Mouse (Mus musculus) forebrain, embryonic 10.5 days (tissue): ENCODE results near the gene Sacs. TPM values are rescaled to one million over a fixed set of nuclear protein-coding genes. Genes with fewer than 3 reads are reported as not detected.
A peak's percentile ranks its signal among the peaks of the same experiment; 100 is the strongest.

Source experiments
- DNase-seq: peaks from one replicate; pipeline ENCODE4 v3.0.0-alpha.2; 2017; ENCODE audit warnings: low spot score; ENCODE audit errors: extremely low spot score
- H3K27ac ChIP-seq: fragments of 300-500 bp; sonication (generic); 2 replicates; pipeline ENCODE4 v1.5.1; 2016; ENCODE audit warnings: mild to moderate bottlenecking
- H3K27me3 ChIP-seq: fragments of 300-500 bp; sonication (generic); 2 replicates; pipeline ENCODE4 v1.6.1; 2016; ENCODE audit warnings: mild to moderate bottlenecking; ENCODE audit not compliant: poor library complexity, severe bottlenecking
- H3K36me3 ChIP-seq: fragments of 300-500 bp; sonication (generic); replicated peaks from 2 replicates; pipeline ENCODE4 v1.6.1; 2016; ENCODE audit warnings: mild to moderate bottlenecking, moderate library complexity
- H3K4me1 ChIP-seq: fragments of 300-500 bp; sonication (generic); 2 replicates; pipeline ENCODE4 v1.6.1; 2016
- H3K4me3 ChIP-seq: fragments of 300-500 bp; sonication (generic); 2 replicates; pipeline ENCODE4 v1.5.1; 2016; ENCODE audit warnings: mild to moderate bottlenecking, moderate library complexity
- H3K9me3 ChIP-seq: fragments of 300-500 bp; sonication (generic); 2 replicates; pipeline ENCODE4 v1.6.1; 2016; ENCODE audit warnings: mild to moderate bottlenecking, moderate library complexity
- WGBS: fragments of 180-500 bp; shearing (Covaris S2); methylation state at CpG from one replicate; pipeline ENCODE4 v1.1.7; 2016; 5-methylcytosine and 5-hydroxymethylcytosine counted together
- polyA plus RNA-seq: library from polyadenylated mRNA; unstranded; fragments of >200 nt; fragmentation: Nextera tagmentation; extraction: Ambion mirVana; gene quantifications from 2 replicates; pipeline ENCODE4 v1.2.1, GENCODE M21; 2016

Sacs gene
- polyA plus RNA-seq, 1 experiment from 2014 or later: 3.4 TPM

- Histone ChIP-seq H3K27ac (no peak overlapping the region), H3K4me3 (no peak overlapping the region), H3K4me1 (no peaks in the 10 kb centered on the region), H3K9me3 (no peaks in the 10 kb centered on the region), H3K27me3 (no peaks in the 10 kb centered on the region), H3K36me3 (no peaks in the 10 kb centered on the region)
- DNase-seq: no peak
- WGBS: 87% methylated on average over 5 of the region's 5 CpGs
Observed at GRCm38 (mm10) chr14:61229763-61230162, 91.5 kb downstream of the Sacs start.

DNA sequence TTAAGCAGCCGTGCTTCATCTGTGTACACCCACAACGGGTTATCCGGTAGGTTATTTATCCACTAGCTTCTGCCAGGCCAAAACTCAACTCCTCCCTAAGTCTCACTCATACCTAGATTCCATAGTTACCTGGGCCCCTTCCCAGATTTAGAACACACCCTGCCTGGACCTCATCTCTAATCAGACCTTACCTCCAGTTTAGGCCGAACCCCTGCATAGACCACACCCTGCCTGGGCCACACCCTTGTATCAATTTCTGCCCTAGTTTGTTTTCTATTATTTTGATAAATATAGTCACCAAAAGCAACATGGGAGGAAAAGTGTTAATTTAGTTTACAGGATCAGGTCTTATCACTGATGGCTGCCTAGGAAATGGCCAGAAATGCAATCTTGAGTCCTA is 91.9 kb downstream of the Sacs start:
- WGBS: 94% methylated on average over 4 of the region's 4 CpGs
- H3K27ac ChIP-seq: no peak overlapping the region

DNA sequence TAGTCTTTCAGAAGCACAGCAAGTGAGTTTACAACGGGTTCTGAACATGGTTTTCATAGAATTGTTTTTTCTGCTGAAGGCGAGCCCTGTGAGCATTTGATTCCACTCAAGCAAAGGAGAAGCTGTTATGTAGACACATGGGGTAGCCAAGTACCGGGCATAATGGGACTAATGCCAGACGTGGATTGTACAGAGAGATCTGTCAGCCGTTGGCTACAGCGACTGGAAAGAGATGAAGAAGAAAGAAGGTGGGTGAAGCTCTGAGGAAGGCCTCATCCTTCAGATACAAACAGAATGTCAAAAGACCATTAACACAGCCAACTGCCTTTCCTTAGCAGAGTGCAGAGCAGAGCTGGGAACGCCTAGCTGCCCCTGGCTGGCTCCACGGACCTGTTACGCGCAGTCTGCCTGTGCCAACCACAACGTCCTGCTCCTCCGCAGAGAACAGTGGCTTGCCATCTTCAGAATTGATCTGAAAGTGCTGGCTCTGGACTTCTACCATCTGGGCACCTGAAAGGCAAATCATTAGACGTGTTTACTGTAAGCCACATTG is 93.8 kb downstream of the Sacs start:
- Histone ChIP-seq H3K27ac (no peak overlapping the region), H3K4me1 (no peaks in the 10 kb centered on the region), H3K9me3 (no peaks in the 10 kb centered on the region), H3K27me3 (no peaks in the 10 kb centered on the region), H3K4me3 (no peak overlapping the region), H3K36me3 (no peaks in the 10 kb centered on the region)
- 92% methylated on average over 13 of the region's 13 CpGs for WGBS
- DNase-seq: no peak

More for the DNA sequence above, 91.9 kb downstream of the Sacs start:
- Histone ChIP-seq H3K27me3 (no peaks in the 10 kb centered on the region), H3K4me1 (no peaks in the 10 kb centered on the region), H3K36me3 (no peaks in the 10 kb centered on the region), H3K9me3 (no peaks in the 10 kb centered on the region), H3K4me3 (no peak overlapping the region)
- no peak for DNase-seq

DNA sequence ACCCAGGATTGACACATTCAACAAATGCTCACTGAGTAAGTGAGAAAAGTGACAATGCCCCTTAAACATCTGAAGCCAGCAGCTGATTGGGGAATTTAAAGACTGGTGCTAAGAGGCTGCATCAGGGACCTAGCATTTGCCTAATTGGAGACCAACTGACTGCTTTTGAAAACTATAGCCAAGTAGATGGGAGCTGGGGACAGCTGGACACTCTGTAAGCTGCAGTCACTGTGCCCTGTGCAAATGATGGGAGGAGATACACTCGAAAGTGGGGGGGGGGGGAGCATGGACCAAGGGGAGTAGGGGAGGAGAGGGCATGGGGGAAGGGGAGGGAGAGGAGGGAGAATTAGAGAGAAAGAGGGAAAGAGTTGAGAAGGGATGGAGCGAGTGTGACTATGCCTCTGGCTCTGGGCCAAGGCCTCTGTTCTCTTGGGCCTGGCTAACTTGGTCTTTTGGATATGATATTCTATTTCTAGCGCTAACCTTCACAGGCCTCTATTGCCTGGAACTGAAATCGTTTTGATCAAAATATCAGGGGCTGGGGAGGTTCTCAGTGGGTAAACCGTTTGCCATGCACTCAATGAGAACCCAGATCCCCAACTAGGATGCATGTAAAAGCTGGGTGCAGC is 97.7 kb downstream of the Sacs start:
- Histone ChIP-seq H3K36me3 (no peaks in the 10 kb centered on the region), H3K4me3 (no peak overlapping the region), H3K27me3 (no peaks in the 10 kb centered on the region), H3K4me1 (no peaks in the 10 kb centered on the region), H3K27ac (0 out of 2 replicates have a peak overlapping the region, but pooled peaks have one; percentile 35), H3K9me3 (no peaks in the 10 kb centered on the region)
- WGBS: 74% methylated on average over 5 of the region's 5 CpGs
- DNase-seq: no peak

GRCm38 (mm10) chr14:61237101-61237654 is 98.9 kb downstream of the Sacs start:
- no peak overlapping the region for H3K4me3 ChIP-seq
- H3K27me3 ChIP-seq: no peaks in the 10 kb centered on the region
- 53% methylated on average over 4 of the region's 4 CpGs for WGBS
- H3K27ac ChIP-seq: no peak overlapping the region
- no peak for DNase-seq
- H3K9me3 ChIP-seq: no peaks in the 10 kb centered on the region
- no peaks in the 10 kb centered on the region for H3K4me1 ChIP-seq
- H3K36me3 ChIP-seq: no peaks in the 10 kb centered on the region

GRCm38 (mm10) chr14:61238751-61239150 is 100.5 kb downstream of the Sacs start:
- no peak overlapping the region for H3K27ac ChIP-seq
- DNase-seq: no peak
- WGBS: 82% methylated on average over 9 of the region's 9 CpGs
- H3K4me3 ChIP-seq: no peak overlapping the region
- no peaks in the 10 kb centered on the region for H3K36me3 ChIP-seq
- H3K27me3 ChIP-seq: no peaks in the 10 kb centered on the region
- no peaks in the 10 kb centered on the region for H3K4me1 ChIP-seq
- H3K9me3 ChIP-seq: no peaks in the 10 kb centered on the region

DNA sequence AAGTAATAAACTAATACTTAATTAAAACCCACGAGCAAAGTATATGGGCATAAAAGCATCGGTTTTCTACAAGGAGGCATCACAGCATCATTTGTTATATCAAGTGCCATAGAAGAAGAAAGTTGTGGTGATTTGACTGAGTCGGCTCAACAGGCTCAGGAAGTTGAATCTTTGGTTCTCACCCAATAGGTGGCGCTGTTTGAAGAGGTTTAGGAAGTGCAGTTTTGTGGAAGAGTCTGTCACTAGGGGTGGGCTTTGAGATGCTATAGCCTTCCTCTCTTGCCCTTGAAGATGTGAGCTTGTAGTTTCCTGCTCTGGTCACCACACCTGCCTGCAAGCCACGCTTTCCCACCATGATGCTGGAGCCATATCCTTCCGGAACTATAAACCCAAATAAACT is 104.4 kb downstream of the Sacs start:
- H3K4me1 ChIP-seq: no peaks in the 10 kb centered on the region
- no peaks in the 10 kb centered on the region for H3K27me3 ChIP-seq
- no peak overlapping the region for H3K4me3 ChIP-seq
- WGBS: 46% methylated on average over 6 of the region's 6 CpGs
- DNase-seq: no peak
- no peaks in the 10 kb centered on the region for H3K36me3 ChIP-seq
- H3K27ac ChIP-seq: no peak overlapping the region
- H3K9me3 ChIP-seq: peaks cover 5% of the 10 kb centered on the region; the same call in 1 of the 2 replicates

DNA sequence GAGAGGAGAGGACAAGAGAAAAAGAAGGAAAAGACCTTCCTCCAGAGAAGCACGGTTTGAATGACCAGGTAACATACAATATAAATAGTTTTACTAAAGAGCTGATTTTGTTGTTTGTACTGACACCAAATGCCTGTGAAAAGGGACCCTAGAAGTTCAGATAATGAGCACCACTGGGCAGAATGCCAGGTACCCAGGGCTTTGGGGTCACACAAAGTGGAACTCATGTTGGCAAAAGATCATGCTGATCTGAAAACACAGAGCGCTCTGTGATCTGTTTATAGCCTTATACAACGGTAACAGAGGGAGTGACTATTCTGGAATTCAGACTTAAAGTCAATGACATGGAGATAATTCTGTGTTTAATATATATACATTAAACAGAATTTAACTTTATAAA is 108.2 kb downstream of the Sacs start:
- H3K27me3 ChIP-seq: no peaks in the 10 kb centered on the region
- H3K27ac ChIP-seq: no peak overlapping the region
- peaks cover 14% of the 10 kb centered on the region for H3K9me3 ChIP-seq
- no peak for DNase-seq
- 90% methylated on average over 3 of the region's 3 CpGs for whole genome bisulfite sequencing
- no peak overlapping the region for H3K4me3 ChIP-seq
- no peaks in the 10 kb centered on the region for H3K36me3 ChIP-seq
- no peaks in the 10 kb centered on the region for H3K4me1 ChIP-seq

- Histone ChIP-seq H3K27me3 (no peaks in the 10 kb centered on the region), H3K27ac (no peak overlapping the region), H3K36me3 (no peaks in the 10 kb centered on the region), H3K4me1 (no peaks in the 10 kb centered on the region), H3K4me3 (no peak overlapping the region), H3K9me3 (peaks cover 9% of the 10 kb centered on the region)
- WGBS: 94% methylated on average over 15 of the region's 15 CpGs
- no peak for DNase-seq
Observed at GRCm38 (mm10) chr14:61252596-61253388, 114.5 kb downstream of the Sacs start.

DNA sequence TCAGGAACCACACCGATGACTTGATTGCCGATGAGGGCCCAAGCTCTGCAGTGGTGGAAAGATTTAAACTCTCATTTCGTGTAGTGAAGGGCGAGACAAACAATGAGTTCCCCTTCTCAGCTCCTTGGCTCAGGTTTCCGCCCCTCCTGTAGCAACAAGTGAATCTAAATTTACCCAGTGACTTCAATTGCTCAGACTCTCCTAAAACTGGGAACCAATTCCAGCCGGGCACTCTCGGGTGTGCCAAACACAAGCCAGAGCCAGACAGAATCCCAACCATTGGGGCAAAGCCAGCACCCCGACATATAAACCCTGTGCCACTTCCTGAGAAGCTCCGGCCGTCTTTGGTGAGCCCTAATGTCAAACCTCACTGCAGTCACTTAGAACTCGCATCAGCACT is 120.1 kb downstream of the Sacs start, which contains the start of gene Sgcg:
Gene Sgcg (minus strand): TSS at position 139 of the 400 bp plus-strand sequence.
- no peak for DNase-seq
- WGBS: 75% methylated on average over 11 of the region's 11 CpGs
- no peak within 1 kb of the TSS for H3K4me3 ChIP-seq
- no peaks in the 10 kb centered on the region for H3K27me3 ChIP-seq
- H3K9me3 ChIP-seq: no peaks in the 10 kb centered on the region
- H3K4me1 ChIP-seq: no peaks in the 10 kb centered on the region; the same call in 1 of the 2 replicates
- no peaks in the 10 kb centered on the region for H3K36me3 ChIP-seq
- H3K27ac ChIP-seq: no peak within 1 kb of the TSS

- H3K4me3 ChIP-seq: no peak overlapping the region
- no peaks in the 10 kb centered on the region for H3K9me3 ChIP-seq
- H3K4me1 ChIP-seq: no peaks in the 10 kb centered on the region; the same call in 1 of the 2 replicates
- H3K27me3 ChIP-seq: no peaks in the 10 kb centered on the region
- H3K27ac ChIP-seq: no peak overlapping the region
- no peaks in the 10 kb centered on the region for H3K36me3 ChIP-seq
- 77% methylated on average over 3 of the region's 3 CpGs for WGBS
- DNase-seq: no peak
Observed at GRCm38 (mm10) chr14:61259084-61259483, 120.8 kb downstream of the Sacs start.

- Histone ChIP-seq H3K27ac (no peak overlapping the region), H3K36me3 (no peaks in the 10 kb centered on the region), H3K27me3 (peaks cover 14% of the 10 kb centered on the region), H3K4me1 (no peaks in the 10 kb centered on the region), H3K4me3 (no peak overlapping the region), H3K9me3 (no peaks in the 10 kb centered on the region)
- 72% methylated on average over 5 of the region's 5 CpGs for WGBS
- DNase-seq: no peak
Observed at GRCm38 (mm10) chr14:61267908-61268475, 129.7 kb downstream of the Sacs start.
